Mouse (Mus musculus) forebrain, embryonic 16.5 days (tissue): ENCODE measurements around the gene Mrpl41. TPM values are rescaled to one million over a fixed set of nuclear protein-coding genes. Genes with fewer than 3 reads are reported as not detected.

Experiments
- ATAC-seq: fragments of 200-750 bp; cut with Nextera tagmentation; 2 replicates; pipeline ENCODE4 v1.8.0; 2017; ENCODE audit warnings: mild to moderate bottlenecking, moderate library complexity
- H3K27ac ChIP-seq: fragments of 300-500 bp; sonication (generic); 2 replicates; pipeline ENCODE4 v1.5.1; 2014; ENCODE audit warnings: low read length, control low read depth
- H3K27me3 ChIP-seq: fragments of 300-500 bp; sonication (generic); replicated peaks from 2 replicates; pipeline ENCODE4 v1.6.1; 2014; ENCODE audit warnings: low read length; ENCODE audit not compliant: control insufficient read depth, insufficient read depth
- H3K36me3 ChIP-seq: fragments of 300-500 bp; sonication (generic); 2 replicates; pipeline ENCODE4 v1.6.1; 2014; ENCODE audit not compliant: control insufficient read depth, insufficient read depth
- H3K4me1 ChIP-seq: fragments of 300-500 bp; sonication (generic); replicated peaks from 2 replicates; pipeline ENCODE4 v1.6.1; 2014; ENCODE audit warnings: low read length; ENCODE audit not compliant: control insufficient read depth, insufficient read depth
- H3K4me2 ChIP-seq: fragments of 300-500 bp; sonication (generic); 2 replicates; pipeline ENCODE4 v1.6.1; 2014; ENCODE audit warnings: mild to moderate bottlenecking, low read length, control low read depth
- H3K4me3 ChIP-seq: fragments of 300-500 bp; sonication (generic); replicated peaks from 2 replicates; pipeline ENCODE4 v1.5.1; 2014; ENCODE audit warnings: mild to moderate bottlenecking, low read length, control low read depth
- H3K9ac ChIP-seq: fragments of 300-500 bp; sonication (generic); replicated peaks from 2 replicates; pipeline ENCODE4 v1.6.1; 2014; ENCODE audit warnings: low read depth, low read length, control low read depth
- H3K9me3 ChIP-seq: fragments of 300-500 bp; sonication (generic); 2 replicates; pipeline ENCODE4 v1.6.1; 2016; ENCODE audit warnings: low read length; ENCODE audit not compliant: control insufficient read depth
- WGBS: fragments of 180-500 bp; shearing (Covaris S2); extraction: QIAGEN DNeasy Blood & Tissue Kit; methylation state at CpG from one replicate; pipeline ENCODE4 v1.1.7; 2014; 5-methylcytosine and 5-hydroxymethylcytosine counted together
- polyA plus RNA-seq: library from polyadenylated mRNA; unstranded; fragments of >200 nt; fragmentation: Nextera tagmentation; extraction: Ambion mirVana; gene quantifications from 2 replicates; pipeline ENCODE4 v1.2.1, GENCODE M21; 2015

Mrpl41 gene
- 143 and 150 TPM in 2 replicates for polyA plus RNA-seq

GRCm38 (mm10) chr2:24974906-24975703 lies at the start of gene Mrpl41:
TSS of gene Mrpl41 (minus strand) at chr2:24975098.
- Histone ChIP-seq H3K36me3 (peaks cover 8% of the 10 kb centered on the region), H3K27me3 (no peaks in the 10 kb centered on the region), H3K4me1 (peaks cover 21% of the 10 kb centered on the region), H3K27ac (peak within 1 kb of the TSS; percentile 87), H3K9ac (peak within 1 kb of the TSS; percentile 80), H3K4me3 (peak within 1 kb of the TSS; percentile 90), H3K9me3 (no peaks in the 10 kb centered on the region), H3K4me2 (peak within 1 kb of the TSS; percentile 86)
- under 1% methylated on average over 64 of the region's 64 CpGs for WGBS
- peak; percentile 100 for ATAC-seq

GRCm38 (mm10) chr2:25022678-25023077 lies 47.8 kb upstream of the Mrpl41 start:
- Histone ChIP-seq H3K4me1 (no peaks in the 10 kb centered on the region), H3K27ac (no peak overlapping the region), H3K4me3 (no peak overlapping the region), H3K36me3 (no peaks in the 10 kb centered on the region), H3K4me2 (no peak overlapping the region), H3K9me3 (no peaks in the 10 kb centered on the region), H3K9ac (no peak overlapping the region), H3K27me3 (no peaks in the 10 kb centered on the region)
- ATAC-seq = no peak
- 94% methylated on average over 1 of the region's 1 CpGs for WGBS

- no peaks in the 10 kb centered on the region for H3K9me3 ChIP-seq
- no peaks in the 10 kb centered on the region for H3K4me1 ChIP-seq
- H3K4me3 ChIP-seq = no peak overlapping the region
- H3K27me3 ChIP-seq = no peaks in the 10 kb centered on the region
- H3K4me2 ChIP-seq = no peak overlapping the region
- H3K27ac ChIP-seq = no peak overlapping the region
- no peak overlapping the region for H3K9ac ChIP-seq
- no peak for ATAC-seq
- H3K36me3 ChIP-seq = no peaks in the 10 kb centered on the region
These were observed 33.4 kb upstream of the Mrpl41 start for GRCm38 (mm10) chr2:25008250-25008649.

GRCm38 (mm10) chr2:25006767-25007166 lies 31.9 kb upstream of the Mrpl41 start:
- H3K27ac ChIP-seq = no peak overlapping the region
- WGBS = 84% methylated on average over 1 of the region's 1 CpGs
- H3K36me3 ChIP-seq = no peaks in the 10 kb centered on the region
- H3K4me3 ChIP-seq = no peak overlapping the region
- H3K4me1 ChIP-seq = no peaks in the 10 kb centered on the region
- no peak overlapping the region for H3K9ac ChIP-seq
- H3K9me3 ChIP-seq = no peaks in the 10 kb centered on the region
- H3K4me2 ChIP-seq = no peak overlapping the region
- no peak for ATAC-seq
- H3K27me3 ChIP-seq = no peaks in the 10 kb centered on the region

- Histone ChIP-seq H3K9ac (no peak overlapping the region), H3K4me3 (no peak overlapping the region), H3K4me1 (no peaks in the 10 kb centered on the region), H3K36me3 (no peaks in the 10 kb centered on the region), H3K9me3 (no peaks in the 10 kb centered on the region), H3K4me2 (no peak overlapping the region), H3K27me3 (no peaks in the 10 kb centered on the region), H3K27ac (no peak overlapping the region)
- peak; percentile 47; the same call in 1 of the 2 replicates for ATAC-seq
- 48% methylated on average over 9 of the region's 9 CpGs for WGBS
These were observed 29.3 kb upstream of the Mrpl41 start for GRCm38 (mm10) chr2:25003946-25004786.

GRCm38 (mm10) chr2:25000544-25001235 lies 25.8 kb upstream of the Mrpl41 start:
- Histone ChIP-seq H3K4me3 (no peak overlapping the region), H3K27me3 (no peaks in the 10 kb centered on the region), H3K9me3 (no peaks in the 10 kb centered on the region), H3K4me1 (no peaks in the 10 kb centered on the region), H3K36me3 (no peaks in the 10 kb centered on the region), H3K27ac (no peak overlapping the region), H3K4me2 (no peak overlapping the region), H3K9ac (no peak overlapping the region)
- no peak for ATAC-seq
- 72% methylated on average over 3 of the region's 3 CpGs for WGBS

GRCm38 (mm10) chr2:24996471-24996870 lies 21.6 kb upstream of the Mrpl41 start:
- no peak overlapping the region for H3K4me3 ChIP-seq
- H3K4me1 ChIP-seq = no peaks in the 10 kb centered on the region
- WGBS = 96% methylated on average over 2 of the region's 2 CpGs
- H3K36me3 ChIP-seq = no peaks in the 10 kb centered on the region
- no peak for ATAC-seq
- H3K27me3 ChIP-seq = no peaks in the 10 kb centered on the region
- no peak overlapping the region for H3K9ac ChIP-seq
- H3K9me3 ChIP-seq = no peaks in the 10 kb centered on the region
- H3K27ac ChIP-seq = no peak overlapping the region
- H3K4me2 ChIP-seq = no peak overlapping the region

GRCm38 (mm10) chr2:24995332-24995731 lies 20.4 kb upstream of the Mrpl41 start:
- Histone ChIP-seq H3K4me1 (no peaks in the 10 kb centered on the region), H3K36me3 (no peaks in the 10 kb centered on the region), H3K27me3 (no peaks in the 10 kb centered on the region), H3K4me3 (no peak overlapping the region), H3K4me2 (no peak overlapping the region), H3K9me3 (no peaks in the 10 kb centered on the region), H3K9ac (no peak overlapping the region), H3K27ac (no peak overlapping the region)
- 97% methylated on average over 6 of the region's 6 CpGs for whole genome bisulfite sequencing
- ATAC-seq = no peak

GRCm38 (mm10) chr2:24987762-24988161 lies 12.9 kb upstream of the Mrpl41 start:
- H3K27me3 ChIP-seq = no peaks in the 10 kb centered on the region
- ATAC-seq = no peak

More at GRCm38 (mm10) chr2:24987762-24988161, 12.9 kb upstream of the Mrpl41 start:
- no peaks in the 10 kb centered on the region for H3K9me3 ChIP-seq
- no peak overlapping the region for H3K9ac ChIP-seq
- no peak overlapping the region for H3K4me3 ChIP-seq
- 68% methylated on average over 2 of the region's 2 CpGs for WGBS
- H3K27ac ChIP-seq = no peak overlapping the region
- H3K4me1 ChIP-seq = no peaks in the 10 kb centered on the region
- H3K36me3 ChIP-seq = no peaks in the 10 kb centered on the region
- no peak overlapping the region for H3K4me2 ChIP-seq
